Mouse (Mus musculus) thymus, postnatal 10 days (tissue): Measurements from ENCODE around the gene Klhl23.
"Not testable (repeated sequence)": the region's sequence is repeated elsewhere in the genome, so short reads cannot be mapped to it uniquely, and the experiment has no call there.

Experiments used
- DNase-seq, 2 experiments: peaks; one replicate each; pipeline ENCODE4 v3.0.0; 2021; ENCODE audit warnings: low spot score in 2 of 2

The Klhl23 gene

DNA sequence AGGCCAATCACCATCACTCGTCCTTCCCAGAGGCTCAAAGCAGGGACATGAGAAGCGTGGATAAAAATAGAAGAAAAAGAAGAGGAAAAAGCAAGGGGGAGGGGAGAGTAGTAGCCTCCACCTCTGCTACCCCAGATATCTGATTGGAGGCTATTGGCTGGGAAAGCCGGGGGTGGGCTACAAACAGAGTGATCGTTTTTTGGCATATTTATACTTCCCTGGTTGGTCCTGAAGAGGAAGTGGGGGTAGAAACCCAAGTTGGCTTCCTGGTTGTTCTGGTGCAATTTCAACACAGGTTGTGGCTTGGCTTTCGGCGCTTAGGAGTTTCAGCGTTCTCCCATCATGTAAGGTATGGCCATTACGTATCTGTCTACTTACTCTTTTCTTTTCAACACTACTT lies at the start of gene Klhl23:
TSS of gene Klhl23 (plus strand) at position 234 of the 400 bp plus-strand sequence.
- DNase-seq: peak in 1 of 2 experiments; percentile 7

DNA sequence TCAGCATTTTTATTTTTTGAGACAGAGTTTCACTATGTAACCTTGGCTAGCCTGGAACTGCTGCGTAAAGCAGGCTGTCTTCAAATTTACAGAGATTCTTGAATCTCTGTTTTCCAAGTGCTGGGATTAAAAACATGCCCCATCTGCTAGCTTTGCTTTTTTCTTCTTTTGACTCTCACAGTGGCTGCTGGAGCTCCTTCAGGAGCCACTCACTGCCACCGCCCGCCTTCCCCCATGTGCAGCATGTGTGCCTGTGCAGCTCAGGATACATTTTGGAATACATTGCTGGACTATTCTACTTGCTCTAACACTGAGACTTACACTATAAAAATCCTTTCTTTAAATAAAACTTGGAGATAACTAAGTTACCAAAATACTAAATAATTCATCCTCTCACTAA lies 48.4 kb upstream of the Klhl23 start:
- DNase-seq: no peak

GRCm38 (mm10) chr2:69777985-69778835 lies 43.5 kb upstream of the Klhl23 start:
- peak; percentile 34 to 45 for DNase-seq

DNA sequence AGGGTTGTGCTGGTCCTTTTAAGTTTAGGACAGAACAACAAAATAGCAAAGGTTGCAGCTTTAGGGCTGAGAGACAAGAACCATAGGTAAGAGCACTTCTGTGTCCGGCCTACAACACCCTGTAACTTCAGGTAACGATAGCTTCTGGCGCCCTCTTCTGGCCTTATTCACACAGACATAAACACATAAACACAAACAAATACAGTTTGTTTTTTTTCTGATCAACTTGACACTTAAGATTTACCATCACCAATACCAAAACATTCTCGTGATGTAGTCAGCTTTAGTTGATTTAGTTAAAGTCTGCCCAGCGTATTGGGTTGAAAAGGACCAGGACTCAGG lies 42.9 kb upstream of the Klhl23 start:
- DNase-seq: peak; percentile 52 to 70

- DNase-seq: no peak
Observed at GRCm38 (mm10) chr2:69788974-69789373, 32.8 kb upstream of the Klhl23 start.

GRCm38 (mm10) chr2:69789429-69790069 lies 32.2 kb upstream of the Klhl23 start, which contains the start of the genes Ccdc173 and Phospho2:
TSS of gene Ccdc173 (minus strand) at chr2:69789575.
TSS of gene Phospho2 (plus strand) at chr2:69789623.
- DNase-seq: peak; percentile 97 to 99

DNA sequence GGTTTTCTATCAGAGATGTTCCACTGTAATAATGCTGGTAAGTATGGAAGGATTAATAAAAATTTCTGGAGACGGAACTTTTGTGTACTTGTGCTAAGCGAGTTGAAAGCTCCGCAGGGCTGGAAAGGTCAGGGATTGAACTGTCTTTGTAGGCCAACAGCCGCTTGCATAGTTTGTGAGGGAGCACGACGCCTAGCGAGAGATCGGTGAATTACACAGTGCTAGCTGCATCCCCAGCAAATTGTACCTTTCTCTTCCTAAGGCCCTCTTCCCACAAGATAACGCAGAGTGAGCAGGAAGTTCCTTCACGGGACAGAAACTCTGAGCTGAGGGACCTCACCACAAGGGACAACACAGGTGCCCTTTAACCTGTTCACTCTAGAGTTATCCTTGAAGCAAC lies 31.5 kb upstream of the Klhl23 start:
- peak; percentile 69 to 83 for DNase-seq

DNA sequence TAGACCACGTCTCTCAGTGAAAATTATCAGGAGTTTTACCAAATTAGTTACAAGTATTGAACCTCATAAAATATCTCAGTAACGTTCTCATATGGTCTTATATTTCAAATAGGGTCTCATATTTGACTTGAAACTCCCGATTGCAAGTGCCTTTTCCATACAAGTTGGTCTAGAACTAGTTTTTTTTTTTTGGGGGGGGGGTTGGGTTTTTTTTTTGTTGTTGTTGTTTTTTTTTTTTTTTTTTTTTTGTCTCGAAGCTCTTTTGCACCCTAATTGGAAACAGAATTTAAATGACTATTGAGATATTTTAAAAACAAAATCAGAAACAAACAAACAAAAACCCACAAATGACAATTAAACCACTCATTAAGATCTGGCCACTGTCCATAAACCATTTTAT lies 31.0 kb upstream of the Klhl23 start:
- no peak for DNase-seq

GRCm38 (mm10) chr2:69802911-69803312 lies 18.8 kb upstream of the Klhl23 start:
- peak; percentile 62 to 88 for DNase-seq

- DNase-seq: no peak
Observed at GRCm38 (mm10) chr2:69803756-69804155, 18.0 kb upstream of the Klhl23 start.

DNA sequence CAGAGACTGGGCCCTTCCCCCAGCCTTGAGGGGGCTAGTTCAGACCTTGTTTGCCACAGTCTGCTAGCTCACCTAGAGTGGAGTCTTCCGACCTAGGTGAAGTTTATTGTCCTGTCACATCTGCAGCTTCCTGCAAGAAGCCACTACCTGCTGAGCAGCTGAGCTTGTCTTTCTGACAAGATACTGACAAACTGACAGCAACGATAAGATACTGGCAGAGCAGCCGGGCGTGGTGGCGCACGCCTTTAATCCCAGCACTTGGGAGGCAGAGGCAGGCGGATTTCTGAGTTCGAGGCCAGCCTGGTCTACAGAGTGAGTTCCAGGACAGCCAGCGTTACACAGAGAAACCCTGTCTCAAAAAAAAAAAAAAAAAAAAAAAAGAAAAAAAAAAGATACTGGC lies 17.1 kb upstream of the Klhl23 start:
- not testable (repeated sequence) for DNase-seq

GRCm38 (mm10) chr2:69810169-69810568 lies 11.6 kb upstream of the Klhl23 start:
- DNase-seq: no peak

DNA sequence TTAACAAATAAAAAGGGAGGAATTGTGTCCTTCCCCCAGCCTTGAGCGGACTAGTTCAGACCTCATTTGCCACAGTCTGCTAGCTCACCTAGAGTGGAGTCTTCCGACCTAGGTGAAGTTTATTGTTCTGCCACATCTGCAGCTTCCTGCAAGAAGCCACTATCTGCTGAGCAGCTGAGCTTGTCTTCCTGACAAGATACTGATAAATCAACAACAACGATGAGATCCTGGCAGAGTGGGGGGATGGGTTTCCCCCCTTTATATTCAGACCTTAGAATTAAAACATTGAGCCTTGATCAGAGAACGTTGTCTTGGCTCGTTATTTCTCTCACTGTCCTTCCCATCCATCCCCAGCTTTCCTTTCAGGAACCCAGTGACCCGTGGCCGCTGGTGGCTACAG lies 10.4 kb upstream of the Klhl23 start:
- DNase-seq: not testable (repeated sequence)

DNA sequence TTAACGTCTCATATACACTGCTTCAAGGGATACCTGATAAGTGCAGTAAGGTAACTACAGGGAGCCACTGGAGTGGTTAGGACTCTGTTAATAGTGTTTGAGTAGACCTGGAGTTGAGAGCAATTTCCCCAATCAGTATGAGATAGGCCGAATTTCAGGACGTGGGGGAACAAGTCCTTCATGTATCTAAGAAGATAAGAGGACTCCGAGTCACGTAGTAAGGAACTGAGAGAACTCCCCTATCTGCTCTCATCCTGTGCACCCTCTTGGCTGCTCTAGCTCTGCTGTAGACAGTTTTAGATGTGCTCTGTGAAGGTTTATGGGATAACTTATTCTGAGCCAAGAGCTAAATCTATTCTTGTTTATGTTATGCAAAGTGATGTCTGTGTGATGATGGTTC lies 5.2 kb upstream of the Klhl23 start:
- DNase-seq: no peak

DNA sequence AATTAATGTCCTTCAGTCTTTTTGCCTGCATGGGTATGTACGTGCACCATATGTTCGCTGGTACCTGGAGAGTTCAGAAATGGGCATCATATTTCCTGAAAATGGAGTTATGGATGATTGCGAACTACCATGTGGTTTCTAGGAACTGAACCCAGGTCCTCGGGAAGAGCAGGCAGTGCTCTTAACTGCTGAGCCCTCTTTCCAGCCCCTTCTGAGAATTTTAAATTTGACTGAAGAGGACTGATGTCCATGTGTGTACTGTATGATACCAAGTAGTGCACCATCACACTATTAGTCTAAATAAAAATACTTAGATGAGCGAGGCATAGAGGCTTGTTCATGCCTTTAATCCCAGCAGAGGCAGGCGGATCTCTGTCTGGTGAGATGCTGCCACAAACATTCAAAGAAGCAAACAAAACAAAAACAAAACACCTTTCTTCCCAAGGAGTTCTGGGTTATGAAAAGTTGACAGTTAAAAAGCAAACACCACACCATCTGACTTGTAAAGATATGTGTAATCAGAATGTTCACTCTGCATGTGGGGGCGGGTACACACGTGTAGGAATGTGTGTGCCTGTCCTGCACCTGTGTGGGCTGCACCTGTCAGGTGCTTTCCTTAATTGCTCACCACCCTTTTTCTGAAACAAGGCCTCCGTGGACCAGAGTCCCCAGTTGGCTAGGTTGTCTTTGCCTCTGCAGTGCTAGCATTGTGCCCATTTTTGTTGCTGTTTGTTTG lies 3.2 kb upstream of the Klhl23 start:
- DNase-seq: no peak

- no peak for DNase-seq
Observed at GRCm38 (mm10) chr2:69820201-69820600, 1.5 kb upstream of the Klhl23 start.

DNA sequence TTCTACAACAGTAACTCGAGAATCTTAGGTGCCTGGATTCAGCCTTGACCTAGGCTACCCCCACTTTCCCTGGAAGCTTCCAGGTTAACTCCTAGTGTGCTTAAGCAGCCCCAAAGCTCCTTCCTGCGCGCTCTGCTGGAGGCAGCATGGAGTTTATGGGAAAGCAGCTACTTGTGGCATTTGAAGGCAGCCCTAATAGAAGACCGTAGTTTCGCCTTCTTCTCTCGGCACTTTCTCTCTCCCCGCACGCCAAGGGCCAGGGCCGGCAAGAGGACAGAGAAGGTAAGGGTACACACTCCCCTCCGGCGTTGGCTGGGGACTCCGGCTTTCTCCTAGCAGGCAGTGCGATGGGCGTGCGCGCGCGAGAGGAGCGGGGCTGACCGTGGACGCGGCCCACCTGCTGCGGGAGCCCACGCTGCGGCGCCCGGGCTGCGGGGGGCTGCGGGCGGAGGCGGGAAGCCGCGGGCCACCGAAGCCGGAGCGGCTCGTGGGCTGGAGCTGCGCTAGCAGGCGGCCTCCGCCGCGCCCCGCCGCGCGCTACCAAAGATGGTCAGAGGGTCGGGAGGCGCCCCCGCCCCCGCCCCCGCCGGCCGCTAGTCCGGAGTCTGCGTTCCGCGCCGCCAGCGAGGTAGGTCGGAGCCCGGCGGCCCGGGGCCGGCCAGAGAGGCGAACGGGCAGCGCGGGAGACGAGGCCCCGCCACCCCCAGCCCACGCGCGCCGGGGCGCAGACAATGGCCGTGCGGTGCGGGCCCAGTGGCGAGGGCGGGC lies 801 bp downstream of the Klhl23 start:
- DNase-seq: peak in 1 of 2 experiments; percentile 30

- DNase-seq: peak in 1 of 2 experiments; percentile 30
Observed at GRCm38 (mm10) chr2:69823129-69823677, 1.5 kb downstream of the Klhl23 start.

DNA sequence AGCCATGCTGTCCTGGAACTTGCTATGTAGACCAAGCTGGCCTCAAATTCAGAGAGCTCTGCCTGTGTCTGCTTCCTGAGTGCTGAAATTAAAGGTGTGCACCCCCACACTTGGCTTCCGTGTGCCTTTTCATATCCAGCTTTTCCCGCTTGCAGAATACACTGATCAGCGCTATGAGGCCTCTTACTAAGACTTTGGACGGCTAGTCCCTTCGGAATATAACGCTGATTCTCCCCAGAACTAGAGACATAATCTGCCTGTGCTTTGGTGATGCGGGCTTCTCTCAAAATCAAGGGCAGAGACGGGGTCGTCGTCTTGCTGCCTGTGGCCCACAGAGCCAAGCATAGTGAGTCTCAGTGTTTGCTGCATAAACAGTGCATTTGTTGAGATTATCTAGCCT lies 4.2 kb downstream of the Klhl23 start:
- DNase-seq: no peak

DNA sequence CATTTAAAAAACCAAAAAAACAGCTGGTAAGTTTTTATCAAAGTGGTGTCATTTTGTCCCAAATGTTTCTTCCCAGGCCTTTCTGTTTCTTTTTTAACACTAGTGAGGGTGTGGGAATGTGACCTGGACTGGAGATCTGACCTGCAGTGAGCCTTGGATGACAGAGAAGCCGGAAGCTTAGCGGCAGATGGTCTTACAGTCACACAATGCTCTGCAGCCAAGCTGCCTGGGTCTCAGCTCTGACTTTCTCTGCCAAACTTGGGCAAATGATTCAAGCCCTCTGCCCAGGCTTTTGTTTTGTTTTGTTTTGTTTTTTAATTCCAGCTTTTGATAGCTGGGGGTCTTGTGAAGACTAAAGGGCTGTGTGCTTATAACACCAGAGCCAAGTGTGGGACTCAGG lies 4.6 kb downstream of the Klhl23 start:
- DNase-seq: no peak

- DNase-seq: no peak
Observed at GRCm38 (mm10) chr2:69828031-69828430, 6.3 kb downstream of the Klhl23 start.
